Mouse (Mus musculus) testis, adult 2 months (tissue): ENCODE data around the gene Uckl1.

Experiments
- CTCF ChIP-seq: fragments of 200-500 bp; IDR thresholded peaks from 2 replicates; pipeline ENCODE4 v1.5.1; 2012; ENCODE audit warnings: low read depth, mild to moderate bottlenecking, inconsistent platforms, low read length, moderate library complexity; ENCODE audit not compliant: control insufficient read depth, insufficient read depth, insufficient replicate concordance
- POLR2A ChIP-seq: fragments of 200-500 bp; IDR thresholded peaks from 2 replicates; pipeline ENCODE4 v1.6.1; 2012; ENCODE audit warnings: low read depth, mild to moderate bottlenecking, inconsistent platforms, low read length, moderate library complexity; ENCODE audit not compliant: control insufficient read depth

DNA sequence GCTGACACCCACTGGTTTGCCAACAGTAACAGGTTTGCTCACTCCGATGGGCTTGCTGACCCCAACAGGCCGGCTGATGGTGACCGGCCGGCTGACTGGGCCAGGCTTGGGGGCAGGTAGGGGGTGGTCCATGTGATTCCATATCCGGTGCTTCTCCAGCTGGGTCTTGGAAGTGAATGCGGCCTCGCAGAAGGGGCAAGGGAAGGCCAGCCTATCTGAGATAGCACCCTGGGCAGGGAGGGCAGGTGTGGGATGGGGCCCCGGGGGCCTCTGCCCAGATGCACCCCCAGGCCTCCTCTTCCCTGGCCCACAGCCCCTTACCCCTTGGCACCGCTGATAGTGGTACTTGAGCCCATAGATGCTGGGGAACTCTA lies 5.0 kb upstream of the Uckl1 start:
- no peak for TF ChIP-seq CTCF
- no peak for TF ChIP-seq POLR2A
